Mouse (Mus musculus) left cerebral cortex, adult 8-10 months (tissue): ENCODE measurements at regions not wholly inside any gene's neighbourhood (a gene's known extent, or its start where the extent isn't known, plus 50 kb on each side); places are given as distances from the start of the nearest gene placed in this dataset.

Experiments
- DNase-seq, 2 experiments: peaks; one replicate each; pipeline ENCODE4 v3.0.0; 2022; ENCODE audit warnings: low spot score in 2 of 2

- no peak for DNase-seq
Observed at GRCm38 (mm10) chr1:89207306-89207705, 137.1 kb downstream of the Sh3bp4 start.

- DNase-seq, result no peak
Observed at GRCm38 (mm10) chr1:89211116-89211515, 140.9 kb downstream of the Sh3bp4 start.

- DNase-seq, result no peak
Observed at GRCm38 (mm10) chr1:89228426-89228825, 158.2 kb downstream of the Sh3bp4 start.

DNA sequence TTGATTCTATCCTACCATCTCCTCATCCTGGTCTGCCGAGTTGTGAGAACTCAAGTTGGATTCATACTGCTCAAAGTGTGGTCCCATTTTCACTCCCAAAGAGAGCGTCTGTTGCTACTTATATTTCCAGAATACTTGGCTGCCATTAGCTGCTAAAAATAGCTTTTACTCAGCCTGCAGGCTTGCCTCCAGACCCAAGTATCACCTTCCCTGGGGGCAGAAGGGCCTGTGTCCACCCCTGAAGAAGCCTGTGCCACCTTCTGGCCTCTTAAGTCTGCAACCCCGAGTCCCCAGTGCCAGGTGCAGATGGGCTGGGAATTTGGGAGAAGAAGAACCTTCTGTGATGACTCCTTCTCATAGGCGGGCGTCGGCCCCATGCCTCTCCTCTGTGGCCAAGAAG lies 161.5 kb downstream of the Sh3bp4 start:
- no peak for DNase-seq

- no peak for DNase-seq
Observed at GRCm38 (mm10) chr1:89232391-89232790, 162.2 kb downstream of the Sh3bp4 start.

- no peak for DNase-seq
Observed at GRCm38 (mm10) chr1:89234895-89235294, 164.7 kb downstream of the Sh3bp4 start.

GRCm38 (mm10) chr1:89235296-89235695 lies 165.1 kb downstream of the Sh3bp4 start:
- peak; percentile 32 to 72 for DNase-seq

DNA sequence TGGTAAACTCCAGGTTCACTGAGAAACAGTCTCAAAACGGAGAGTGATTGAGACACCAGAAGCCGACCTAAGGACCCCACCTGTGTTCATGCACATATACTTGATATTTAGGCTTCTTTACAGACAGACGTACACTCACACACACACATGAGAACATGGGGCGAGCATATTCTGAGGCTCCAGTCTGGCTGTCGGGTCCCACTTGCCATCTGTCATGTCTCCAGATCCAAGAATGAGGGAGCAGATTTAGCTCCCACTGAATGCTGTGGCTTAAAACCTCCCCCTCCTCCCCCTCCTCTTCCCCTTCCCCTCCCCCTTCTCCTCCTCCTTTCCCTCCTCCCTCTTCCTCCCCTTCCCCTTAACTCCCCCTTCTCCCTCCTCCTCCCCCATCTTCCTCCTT lies 167.5 kb downstream of the Sh3bp4 start:
- DNase-seq, result no peak

DNA sequence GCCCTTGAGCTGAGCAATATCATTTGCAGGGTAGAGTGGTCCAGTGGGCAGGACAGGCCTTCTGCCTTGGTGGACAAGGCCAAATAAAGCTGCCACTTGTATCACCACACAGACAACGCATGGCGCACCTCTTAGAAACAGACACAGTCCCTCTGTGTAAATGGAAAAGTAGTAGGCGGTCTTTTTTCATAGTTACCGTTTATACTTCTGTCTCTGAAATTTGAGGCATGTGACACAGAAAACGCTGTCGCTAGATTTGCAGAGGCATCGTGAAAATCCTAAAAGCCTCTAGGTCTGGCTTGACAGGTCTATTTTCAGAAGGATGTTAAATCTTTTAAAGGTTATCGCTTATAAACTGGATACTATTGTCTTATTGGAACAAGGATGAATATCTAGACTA lies 174.4 kb downstream of the Sh3bp4 start:
- no peak for DNase-seq

GRCm38 (mm10) chr1:89245202-89246003 lies 175.2 kb downstream of the Sh3bp4 start:
- DNase-seq, result no peak

GRCm38 (mm10) chr1:89251753-89252152 lies 181.5 kb downstream of the Sh3bp4 start:
- no peak for DNase-seq

DNA sequence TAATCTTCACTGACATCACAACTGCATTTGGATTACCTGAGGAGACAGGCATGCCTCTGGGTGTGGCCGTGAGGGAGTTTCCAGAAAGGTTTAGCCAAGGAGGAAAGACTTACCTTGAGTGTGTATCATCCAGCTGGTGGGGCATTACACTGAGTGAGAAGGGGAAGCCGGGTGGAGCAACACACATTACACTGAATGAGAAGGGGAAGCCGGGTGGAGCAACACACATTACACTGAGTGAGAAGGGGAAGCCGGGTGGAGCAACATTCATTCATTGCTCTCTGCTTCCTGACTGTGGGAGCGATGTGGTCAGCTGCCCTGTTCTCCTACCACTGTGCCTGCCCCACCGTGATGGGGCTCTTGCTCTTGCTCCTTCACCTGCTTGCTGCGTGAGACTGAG lies 182.3 kb downstream of the Sh3bp4 start:
- no peak for DNase-seq

- no peak for DNase-seq
Observed at GRCm38 (mm10) chr1:89257945-89258344, 187.7 kb downstream of the Sh3bp4 start.

GRCm38 (mm10) chr1:89265771-89266170 lies 188.8 kb upstream of the Agap1 start:
- DNase-seq, result no peak

DNA sequence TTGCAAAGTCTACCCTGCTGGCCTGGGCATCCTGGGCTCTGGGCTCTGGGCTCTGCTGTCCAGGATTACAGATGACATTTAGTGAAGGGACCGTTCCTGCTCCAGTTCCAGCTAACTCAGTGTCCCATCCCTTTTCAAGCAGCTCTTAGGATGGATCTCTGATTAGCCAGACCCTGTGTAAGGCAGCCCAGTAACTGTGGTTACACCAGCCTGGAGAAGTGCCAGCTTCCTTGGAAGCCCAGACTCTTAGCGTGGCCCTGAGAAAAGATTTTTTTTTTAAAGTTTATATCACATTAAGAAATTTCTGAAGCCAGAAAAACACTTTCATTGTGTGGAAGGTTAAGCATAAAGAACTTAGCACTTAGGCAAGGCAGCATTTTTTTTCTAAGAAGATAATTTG lies 185.8 kb upstream of the Agap1 start:
- no peak for DNase-seq

- no peak for DNase-seq
Observed at GRCm38 (mm10) chr1:89271743-89272142, 182.9 kb upstream of the Agap1 start.

DNA sequence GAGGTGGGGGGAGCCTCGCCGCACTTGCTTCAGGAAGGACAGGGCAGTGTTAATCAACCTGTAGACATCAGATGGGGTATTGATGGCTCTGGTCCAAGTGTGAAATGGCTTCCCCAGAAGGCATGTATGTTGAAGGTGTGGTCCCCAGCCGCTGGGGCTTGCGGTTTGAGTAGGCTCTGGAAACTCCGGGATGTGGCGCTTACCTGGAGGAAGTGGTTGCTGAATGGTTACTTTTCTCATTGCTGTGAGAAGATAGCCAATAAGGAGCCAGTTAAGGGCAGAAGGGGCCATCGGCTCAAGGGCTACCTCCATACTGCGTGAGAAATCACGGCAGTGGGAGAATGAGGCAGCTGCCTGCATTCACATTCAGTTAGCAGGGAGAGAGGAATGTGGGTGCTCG lies 181.6 kb upstream of the Agap1 start:
- no peak for DNase-seq

DNA sequence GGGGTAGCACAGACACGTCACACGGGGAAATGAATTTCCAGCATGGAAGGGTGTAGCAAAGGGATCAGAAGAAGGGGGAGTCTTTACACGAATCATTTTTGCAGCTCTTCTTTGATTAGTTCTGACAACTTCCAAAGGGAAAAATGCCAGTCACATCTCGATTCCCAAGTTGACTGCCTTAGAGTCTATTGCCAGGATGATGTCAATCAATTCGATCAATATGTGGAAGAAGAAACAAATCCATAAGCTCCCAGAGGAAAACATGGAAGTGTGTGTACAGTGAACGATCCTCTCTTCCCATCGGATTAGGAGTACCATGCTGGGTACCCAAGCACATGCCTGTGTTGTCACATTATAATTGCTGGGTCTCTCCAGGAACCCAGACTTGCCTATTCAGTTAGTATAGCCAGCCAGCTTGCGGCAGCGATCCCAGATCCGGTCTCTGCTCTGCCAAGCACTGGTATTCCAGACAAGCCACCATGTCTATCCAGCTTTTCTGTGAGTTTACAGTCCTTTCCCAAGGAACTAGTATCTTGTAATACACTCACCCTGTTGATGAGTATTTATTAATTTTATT lies 180.7 kb upstream of the Agap1 start:
- DNase-seq, result no peak

GRCm38 (mm10) chr1:89279382-89279781 lies 175.2 kb upstream of the Agap1 start:
- DNase-seq, result no peak

DNA sequence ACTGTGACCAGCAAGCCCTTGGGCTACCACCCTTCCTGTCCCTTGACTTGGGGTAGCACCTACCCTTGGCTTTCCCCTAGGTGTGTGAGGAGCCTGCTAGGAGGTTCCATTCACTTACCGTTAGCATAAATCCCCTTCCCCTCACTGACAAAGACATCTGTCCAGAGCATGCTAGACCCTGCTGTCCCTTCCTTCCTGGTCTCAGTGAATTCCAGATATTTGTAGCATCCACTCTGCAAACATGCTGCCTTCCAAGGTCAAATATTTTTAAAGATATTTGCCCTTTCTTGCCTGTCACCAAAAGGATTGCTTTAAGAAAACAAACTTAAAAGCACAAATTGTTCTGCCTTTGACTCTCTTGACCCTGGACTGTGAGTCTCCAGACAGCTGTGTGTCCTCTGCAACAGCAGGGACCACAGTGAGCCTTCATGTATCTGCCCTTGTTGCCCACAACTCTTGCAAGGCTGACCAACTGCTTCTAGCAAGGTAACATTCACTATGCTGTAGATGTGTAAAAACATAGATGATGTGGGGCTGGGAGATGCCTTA lies 173.4 kb upstream of the Agap1 start:
- no peak for DNase-seq

DNA sequence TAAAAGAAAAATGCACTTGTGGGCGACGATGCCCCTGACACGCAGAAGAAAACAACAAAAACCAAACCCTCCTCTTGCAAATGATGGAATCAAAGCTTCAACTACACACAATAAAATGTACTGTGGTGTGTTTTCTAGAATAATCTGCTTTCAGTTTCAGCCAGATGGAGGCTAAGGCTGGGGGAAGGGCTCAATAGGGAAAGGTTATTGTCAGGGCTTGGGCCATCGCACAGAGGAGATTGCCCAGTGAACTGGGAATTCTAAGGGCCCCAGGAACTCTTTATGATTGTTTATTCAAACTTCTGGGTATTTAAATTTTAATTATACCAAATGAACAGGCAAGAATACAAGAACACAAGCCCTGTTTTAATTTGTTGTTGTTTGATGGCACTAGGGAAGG lies 169.6 kb upstream of the Agap1 start:
- DNase-seq, result no peak

DNA sequence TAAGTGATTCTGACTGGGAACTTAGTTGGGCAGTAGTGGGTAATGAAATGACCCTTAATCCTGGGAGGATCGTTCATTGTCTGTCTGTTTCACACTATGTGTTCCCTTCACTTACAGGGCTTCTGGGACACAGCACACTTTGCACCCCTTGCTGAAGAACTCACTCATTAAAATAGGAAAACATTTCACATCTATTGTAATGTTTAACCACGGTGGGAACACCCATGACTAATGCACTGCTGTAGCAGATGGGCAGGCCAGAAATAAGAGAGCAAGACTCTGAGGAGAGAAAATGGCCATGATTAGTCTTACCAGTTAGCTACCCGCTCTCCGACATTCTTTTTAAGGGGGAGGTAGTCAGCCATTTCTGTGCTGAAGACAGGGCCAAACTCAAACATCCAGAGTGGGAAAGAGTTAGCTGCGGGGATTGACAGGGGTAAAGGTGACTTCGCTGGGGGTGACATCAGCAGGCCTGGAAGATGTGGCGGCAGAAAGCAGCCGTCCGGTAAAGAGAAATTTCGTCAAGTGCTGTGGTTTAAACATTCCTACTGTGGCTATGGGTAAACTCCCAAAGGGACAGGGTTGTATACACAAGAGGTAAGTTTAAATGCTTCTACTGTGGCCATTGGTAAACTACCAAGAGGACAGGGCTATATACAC lies 167.3 kb upstream of the Agap1 start:
- no peak for DNase-seq
